Mouse (Mus musculus) T-helper 2 cell (primary cell): ENCODE data around the gene Susd6.

Experiments used
- in situ Hi-C: fragments of 300-600 bp; cut with MboI, MseI; formaldehyde crosslinking; loops from one replicate; pipeline ENCODE4 v1.15.1; 2025; ENCODE audit warnings: high pct_unique_total_duplicates

Gene Susd6

DNA sequence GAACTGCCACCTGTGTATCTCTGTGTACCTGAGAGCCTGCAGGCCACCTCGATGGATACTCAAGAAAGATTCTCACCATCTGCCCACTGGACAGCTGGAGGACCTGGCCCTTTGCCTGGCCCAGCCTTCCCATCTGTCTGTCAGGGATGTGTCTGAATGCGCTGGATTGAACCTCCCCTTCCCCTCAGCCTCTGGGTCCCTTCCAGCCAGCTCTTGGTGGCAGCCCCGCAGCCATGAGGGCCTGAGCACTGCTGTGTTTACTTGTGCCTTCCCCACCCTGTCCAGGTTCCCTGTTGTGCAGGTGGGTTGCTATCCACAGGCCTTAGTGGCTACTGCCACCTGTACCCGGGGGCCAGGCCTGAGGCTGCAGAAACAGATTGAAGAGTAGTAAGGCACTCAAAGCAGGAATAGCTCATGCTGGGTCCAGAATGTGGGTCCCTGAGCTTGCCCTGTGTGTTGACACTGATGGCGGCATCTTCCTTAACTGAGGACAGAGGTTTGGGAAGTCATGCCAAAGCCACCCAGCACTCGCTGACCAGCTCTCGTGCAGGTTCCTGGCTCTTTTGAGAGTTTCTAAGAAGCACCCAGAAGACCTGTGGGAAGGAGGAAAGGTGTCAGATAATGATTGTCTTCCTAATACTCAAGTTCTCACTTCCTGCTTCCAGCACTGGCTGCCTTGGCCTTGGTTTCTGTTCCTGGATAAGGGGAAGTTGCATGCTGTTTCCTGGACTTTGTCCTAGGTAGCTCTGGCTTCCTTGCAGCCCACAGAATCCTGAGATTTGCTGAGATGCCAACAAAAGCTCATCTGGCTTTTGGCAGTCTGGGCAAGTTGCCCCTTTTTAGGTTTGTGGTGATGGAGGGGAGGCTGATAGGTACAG lies 87.1 kb downstream of the Susd6 start:
- in situ Hi-C loops, result no loop called here

DNA sequence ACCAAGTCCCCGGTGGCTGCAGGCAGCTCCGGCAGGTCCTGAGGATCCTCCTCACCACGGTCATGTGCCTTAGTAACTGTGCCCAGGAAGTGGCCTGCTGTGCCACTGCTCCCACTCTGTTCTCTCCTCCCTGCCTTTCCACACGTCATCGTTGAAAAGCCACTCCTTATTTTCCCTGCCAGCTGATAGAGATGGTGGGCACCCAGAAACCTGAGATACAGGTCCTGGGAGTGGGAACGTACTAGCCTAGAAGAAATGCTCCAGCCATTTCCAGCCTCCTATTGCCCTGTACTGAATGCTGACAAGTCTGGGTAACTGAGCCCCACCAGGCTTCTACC lies 87.8 kb downstream of the Susd6 start:
- in situ Hi-C loops, result no loop called here

DNA sequence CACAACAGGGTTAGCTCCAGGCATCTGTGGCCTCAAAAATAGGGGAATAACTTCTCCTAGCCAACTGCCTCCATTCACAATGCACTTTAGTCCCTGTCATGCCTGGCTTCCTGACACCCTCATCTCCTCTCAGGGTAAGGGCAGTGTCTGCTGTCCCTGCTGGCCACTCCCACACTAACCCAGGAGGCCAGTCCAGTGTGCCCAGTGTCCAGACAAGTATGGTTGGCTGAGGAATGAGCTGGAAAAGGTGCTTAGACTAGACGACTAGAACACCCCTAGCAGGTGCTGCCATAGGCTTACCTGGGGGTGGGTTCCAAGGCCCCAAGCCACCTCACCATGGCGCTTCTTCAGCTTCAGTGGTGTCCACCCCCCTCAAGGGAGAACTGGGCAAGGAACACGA lies 88.3 kb downstream of the Susd6 start:
- in situ Hi-C loops, result no loop called here

DNA sequence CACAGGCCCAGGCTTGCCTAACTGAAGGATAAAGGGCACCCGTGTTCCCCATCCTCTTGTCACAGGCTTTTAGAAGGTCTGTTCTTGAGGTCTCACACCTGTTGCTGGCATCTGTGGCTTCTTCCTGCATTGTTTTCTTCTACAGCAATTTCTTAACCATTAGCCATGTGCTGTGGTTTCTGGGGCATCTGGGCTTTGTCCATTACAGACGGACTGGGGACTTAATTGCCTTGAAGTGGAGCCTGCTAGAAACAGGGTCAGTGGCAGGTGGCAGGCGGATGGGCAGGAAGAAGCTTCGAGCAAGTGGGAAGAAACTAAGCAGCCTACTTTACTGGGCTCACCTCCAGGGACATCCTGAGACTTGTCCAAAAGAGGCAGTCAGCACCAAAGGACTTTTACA lies 89.0 kb downstream of the Susd6 start:
- in situ Hi-C loops, result no loop called here

DNA sequence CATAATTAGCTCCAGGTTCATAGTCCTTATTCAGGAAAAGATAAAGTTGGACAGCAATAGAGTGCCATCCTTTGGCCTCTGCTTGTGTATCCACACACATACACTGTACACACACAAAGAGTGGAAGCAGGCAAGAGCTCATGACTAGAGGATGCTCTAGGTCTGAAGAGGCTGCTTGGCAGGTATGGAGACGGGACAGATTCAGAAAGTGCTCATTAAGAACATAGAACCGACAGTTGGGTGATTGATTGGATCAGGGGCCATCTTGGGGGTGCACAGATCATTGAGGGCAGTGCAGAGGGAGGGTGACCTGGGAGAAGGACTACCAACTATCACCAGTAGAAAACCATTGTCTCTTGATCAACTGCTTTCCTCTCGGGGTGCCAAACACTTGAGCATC lies 90.8 kb downstream of the Susd6 start:
- in situ Hi-C loops, result no loop called here

DNA sequence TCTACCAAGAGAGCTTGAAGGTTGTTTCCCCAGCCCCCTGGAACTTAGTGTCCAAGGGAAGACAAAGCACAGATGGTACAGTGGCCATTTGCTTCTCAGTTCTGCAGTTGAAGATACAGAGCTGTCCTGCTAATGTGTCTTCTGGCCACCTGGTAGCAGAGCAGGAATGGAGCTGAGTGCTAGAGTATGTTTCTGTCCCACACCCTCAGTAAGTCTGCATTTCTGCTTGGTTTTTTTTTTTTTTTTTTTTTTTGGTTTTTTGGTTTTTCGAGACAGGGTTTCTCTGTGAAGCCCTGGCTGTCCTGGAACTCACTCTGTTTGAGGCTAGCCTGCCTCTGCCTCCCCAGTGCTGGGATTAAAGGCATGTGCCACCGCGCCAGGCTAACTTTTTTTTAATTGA lies 93.0 kb downstream of the Susd6 start:
- in situ Hi-C loops, result no loop called here

DNA sequence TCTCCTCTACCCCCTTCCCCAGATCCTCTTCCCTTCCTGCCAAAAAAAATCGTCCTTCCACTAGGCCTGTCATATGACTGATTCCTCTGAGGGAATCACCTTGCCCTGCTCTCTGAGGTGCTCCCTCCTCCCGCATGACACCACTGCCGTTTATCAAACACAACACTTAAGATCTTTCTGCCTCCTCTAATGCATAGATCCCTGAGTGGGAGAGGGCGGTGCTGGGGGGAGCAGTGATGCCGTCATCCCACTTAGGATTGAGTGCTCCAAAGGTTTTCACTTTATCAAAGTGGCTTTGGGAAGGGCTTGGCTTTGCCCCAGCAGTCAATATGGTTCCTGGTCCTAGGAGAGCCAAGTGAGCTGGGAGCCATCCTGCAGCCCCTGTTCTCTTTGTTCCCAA lies 93.6 kb downstream of the Susd6 start:
- in situ Hi-C loops, result no loop called here

DNA sequence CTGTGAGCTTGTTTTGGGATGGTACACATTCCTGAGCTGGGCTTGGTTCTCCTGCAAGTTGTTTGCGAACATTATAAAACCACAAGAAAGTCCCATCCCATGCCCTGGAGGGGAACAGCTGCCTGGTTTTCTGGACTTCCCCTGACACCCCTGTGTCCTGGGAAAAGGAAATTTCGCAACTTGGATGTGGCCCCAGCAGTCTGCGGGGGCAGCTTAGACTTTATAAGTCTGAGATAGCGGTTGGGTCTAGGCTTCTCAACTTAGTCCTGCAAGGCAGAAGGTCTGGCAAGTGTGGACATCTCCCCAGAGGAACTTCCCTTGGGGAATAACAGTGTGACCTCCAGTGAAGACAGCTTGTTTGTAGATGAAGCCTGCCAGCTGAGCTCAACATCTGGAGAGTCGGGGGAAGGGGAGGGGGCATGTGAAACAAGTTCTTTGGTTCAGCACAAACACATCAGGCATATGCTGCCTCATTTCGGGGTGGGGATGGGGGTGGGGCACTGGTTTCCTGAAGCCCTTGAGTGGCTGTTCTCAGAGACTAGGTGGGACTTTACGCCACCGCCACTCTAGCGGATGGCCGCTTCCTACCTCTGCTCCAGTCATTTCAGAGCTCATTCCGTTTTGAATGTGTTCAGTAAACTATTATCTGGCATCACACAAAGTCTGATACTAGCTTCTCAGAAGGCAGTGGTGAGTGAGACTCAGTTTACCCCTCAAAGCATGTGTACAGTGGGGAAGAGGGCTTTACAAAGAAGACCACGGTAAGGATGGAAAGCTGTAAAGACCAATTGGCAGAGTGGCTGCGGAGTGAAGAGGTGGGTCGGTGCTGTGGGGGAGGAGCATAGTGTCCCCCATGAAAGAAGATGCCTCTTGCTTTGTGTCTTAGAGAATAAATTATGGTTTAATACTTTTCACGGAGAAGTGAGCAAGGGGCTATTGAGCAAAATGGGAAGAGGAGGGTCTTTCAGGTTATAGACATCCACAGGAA lies 95.3 kb downstream of the Susd6 start:
- in situ Hi-C loops, result no loop called here

DNA sequence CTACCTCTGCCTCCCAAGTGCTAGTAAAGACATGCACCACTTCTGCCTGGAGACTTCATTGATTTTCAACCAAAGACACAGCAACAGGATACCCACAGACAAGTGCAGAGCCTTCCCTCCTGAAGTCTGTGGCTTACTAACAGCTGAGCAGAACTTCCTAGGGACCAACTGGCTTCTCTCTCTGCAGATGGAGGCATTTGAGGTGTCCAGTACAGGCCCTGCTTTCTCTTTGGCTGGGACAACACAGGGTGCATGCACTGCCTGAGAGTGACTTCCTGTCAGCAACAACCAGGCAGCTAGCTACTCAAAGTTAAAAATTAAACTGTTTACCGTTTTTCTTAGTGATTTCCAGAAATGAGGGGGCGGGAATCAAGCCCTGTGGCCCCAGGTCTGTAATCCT lies 96.7 kb downstream of the Susd6 start:
- in situ Hi-C loops, result no loop called here

DNA sequence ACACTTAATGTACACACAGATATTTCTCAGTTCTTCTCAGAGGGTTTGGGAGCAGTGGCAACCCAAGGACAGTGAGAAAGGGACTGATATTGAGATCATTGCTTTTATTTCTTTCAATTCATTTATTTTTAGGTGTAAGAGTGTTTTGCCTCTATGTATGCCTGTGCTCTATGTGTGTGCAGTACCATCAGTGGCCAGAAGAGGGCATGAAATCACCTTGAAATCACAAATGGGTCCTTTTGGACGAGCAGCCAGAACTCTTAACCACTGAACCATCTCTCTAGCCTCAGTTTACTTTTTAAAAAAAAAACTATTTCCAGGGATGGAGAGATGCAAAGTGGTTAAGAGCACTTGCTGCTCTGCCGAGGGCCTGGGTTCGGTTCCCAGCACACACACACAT lies 99.0 kb downstream of the Susd6 start:
- in situ Hi-C loops, result no loop called here

DNA sequence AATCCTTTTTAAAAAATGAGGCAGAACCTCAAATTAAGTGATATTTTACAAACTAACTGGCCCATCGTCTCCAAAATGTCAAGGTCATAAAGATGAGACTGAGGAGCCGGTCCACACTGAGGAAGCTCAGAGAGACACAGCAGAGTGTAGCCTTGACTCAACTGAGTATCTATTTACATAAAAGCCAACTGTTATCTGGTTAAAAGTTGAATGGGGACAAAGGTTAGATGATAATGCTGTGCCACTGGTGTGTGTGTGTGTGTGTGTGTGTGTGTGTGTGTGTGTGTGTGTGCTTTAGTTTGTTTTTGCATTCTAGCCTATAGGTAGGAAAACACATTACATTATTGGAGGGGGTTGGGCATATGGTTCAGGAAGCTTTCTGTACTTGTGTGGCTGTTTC lies 100.8 kb downstream of the Susd6 start:
- in situ Hi-C loops, result no loop called here

DNA sequence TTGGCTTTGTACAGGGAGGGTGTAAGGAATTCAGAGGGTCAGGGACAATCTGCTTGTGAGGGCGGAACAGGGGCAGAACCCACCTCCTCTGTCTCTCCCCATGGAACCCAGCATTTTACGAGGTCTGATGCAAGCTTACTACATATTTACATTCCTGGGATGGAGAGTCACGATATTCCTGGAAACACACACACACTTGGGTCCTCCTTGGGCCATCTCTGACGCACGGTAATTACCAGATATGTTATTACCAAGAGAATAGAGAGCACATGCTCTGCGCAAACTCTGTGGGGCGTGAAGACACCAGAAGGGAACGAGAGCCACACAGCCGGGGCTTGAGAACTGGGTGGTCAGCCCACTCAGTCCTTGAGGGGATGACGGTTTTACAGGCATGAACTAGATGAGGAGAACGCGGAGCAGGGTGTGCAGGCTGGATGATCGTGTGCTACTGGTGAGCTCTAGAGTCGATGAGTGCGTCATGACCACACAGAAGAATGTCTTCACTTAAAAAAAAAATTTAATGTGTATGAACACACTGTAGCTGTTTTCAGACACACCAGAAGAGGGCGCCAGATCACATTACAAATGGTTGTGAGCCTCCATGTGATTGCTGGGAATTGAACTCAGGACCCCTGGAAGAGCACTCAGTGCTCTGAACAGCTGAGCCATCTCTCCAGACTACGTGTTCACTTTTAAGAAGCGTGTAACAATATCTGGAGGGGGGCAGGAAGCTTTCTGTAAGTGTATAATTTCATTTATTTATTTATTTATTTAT lies 103.6 kb downstream of the Susd6 start:
- in situ Hi-C loops, result no loop called here

DNA sequence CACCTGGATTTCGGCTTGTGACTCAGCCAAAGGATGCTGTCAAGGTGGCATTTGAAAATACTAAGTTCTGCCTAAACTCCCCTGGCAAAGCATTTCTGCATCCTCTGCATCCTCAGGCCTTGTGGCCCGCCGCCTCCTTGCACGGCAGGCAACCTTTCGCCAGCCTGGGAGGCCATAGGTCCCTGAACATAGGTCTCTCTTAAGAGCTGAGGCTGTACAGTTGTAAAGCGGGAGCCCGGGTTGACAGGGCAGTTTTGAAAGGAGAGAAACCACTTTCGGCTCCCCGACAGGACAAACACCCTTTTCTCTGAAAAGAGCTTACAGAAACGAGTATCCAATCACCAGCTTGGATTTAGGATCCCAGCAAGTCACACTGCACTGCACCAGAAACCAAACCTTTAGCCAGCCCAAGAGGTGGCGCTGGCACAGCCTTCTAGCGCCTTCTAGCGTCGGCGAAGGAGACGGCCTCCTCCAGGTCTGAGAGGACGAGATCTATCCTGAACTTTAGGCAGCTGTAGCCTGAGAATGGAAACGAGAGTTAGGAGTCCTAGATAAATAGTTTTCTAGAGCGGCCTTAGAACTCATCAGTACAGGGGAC lies 104.8 kb downstream of the Susd6 start:
- in situ Hi-C loops, result no loop called here

DNA sequence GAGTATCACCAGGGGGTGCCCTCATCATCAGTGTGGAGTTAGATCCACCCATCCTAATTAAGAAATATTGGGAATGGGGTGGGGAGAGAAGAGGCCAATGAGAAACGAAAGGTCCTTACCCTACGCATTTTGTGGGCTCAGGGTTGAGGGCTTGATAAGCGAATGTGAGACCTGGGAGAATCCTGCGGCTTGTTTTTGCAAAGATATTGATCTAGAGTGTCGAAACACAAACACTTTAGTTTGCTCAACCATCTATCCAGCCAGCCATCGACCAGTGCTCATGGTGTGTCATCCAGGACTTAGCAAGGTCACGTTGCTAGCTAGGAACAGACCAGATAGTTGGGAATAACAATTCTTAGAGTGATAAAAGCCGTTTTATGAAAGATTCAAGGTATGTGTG lies 119.3 kb downstream of the Susd6 start:
- in situ Hi-C loops, result no loop called here

DNA sequence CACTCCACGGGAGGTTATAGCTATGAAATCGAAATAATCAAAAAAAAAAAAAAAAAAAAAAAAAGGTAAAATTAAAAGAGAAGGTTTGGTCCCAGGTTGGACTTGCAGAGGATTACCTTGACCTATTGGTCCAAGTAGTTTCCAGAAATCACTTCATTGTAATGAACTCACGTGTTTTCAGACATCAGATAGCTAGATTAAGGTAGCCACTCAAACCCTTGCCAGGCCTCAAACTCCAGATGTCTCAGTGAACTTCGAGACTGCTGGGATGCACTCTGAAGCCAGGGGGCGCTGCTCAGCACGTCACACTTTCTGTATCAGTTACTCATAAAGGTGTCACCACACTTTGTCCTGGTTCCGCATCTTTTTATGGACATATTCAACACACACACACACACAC lies 127.5 kb downstream of the Susd6 start:
- in situ Hi-C loops, result no loop called here

DNA sequence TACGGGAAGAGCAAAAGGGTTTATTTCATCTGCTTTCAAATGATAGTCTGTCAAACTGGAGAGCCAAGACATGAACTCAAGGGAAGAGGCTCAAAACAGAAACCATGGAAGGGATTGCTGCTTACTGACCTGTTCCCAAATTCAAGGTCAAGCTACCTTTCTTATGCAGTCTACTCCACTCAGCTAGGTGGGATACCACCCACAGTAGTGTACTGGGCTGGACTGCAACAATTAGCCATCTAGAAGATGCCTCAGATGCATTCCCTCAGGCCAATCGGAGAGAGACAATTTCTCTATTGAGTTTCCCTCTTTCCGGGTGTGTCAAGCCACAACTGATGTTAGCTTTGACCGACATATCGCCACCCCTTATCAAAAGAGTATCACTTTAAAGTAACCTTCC lies 131.0 kb downstream of the Susd6 start:
- in situ Hi-C loops, result no loop called here

DNA sequence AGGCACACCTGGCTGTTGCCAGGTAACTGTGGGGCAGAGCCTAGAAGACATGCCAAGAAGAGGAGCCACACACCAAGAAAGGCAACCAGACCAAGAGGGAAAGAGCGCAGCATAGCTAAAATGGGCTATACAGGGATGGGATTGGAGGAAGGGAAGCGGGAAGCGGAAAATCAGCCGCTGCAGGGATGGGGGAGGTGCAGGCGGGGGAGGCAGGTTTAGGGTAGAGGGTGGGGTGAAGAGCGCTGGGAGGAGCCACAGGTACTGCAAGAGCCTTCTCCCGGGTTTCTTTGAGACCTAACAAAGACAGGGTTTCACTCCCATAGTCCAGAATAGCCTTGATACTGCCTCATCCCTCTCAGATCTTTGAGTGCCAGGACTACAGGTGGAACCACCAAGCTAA lies 132.6 kb downstream of the Susd6 start:
- in situ Hi-C loops, result no loop called here

DNA sequence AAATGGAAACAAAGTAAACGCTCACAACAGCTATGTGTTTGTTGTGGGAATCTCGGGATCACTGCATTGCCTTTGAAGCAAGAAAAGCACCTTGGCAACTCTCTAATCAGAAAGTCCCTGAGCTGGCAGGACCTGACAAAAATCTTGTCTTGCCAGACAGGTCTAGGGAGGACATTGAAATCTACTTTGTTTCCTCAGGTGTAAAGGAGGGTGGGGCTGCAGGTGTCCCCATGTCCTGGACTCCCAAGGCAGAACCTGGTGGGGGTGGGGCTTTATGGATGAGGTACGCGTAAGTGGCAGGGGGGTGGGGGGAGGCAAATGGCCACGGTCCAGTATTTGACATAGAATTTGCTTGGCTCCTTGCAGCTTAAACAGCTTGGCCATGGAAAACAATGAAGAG lies 133.3 kb downstream of the Susd6 start:
- in situ Hi-C loops, result no loop called here

DNA sequence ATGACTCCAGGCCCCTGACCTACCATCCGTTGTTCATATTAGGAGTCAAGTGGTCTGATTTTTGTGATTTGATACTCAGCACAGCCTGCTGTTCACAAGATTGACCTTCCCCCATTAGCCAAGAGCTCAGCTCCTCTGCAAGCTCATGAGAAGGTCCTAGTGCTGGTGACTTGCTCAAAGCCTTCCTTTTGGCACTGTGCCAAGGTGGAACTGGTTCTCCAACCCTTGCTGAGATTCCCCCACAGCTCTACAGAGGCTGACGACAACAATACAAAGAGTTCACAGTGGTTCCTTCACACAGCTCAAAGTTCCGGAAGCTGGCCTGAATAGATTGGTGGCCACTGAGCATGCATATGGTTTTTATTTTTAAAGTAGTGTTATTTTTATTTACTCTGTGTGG lies 133.9 kb downstream of the Susd6 start:
- in situ Hi-C loops, result no loop called here

DNA sequence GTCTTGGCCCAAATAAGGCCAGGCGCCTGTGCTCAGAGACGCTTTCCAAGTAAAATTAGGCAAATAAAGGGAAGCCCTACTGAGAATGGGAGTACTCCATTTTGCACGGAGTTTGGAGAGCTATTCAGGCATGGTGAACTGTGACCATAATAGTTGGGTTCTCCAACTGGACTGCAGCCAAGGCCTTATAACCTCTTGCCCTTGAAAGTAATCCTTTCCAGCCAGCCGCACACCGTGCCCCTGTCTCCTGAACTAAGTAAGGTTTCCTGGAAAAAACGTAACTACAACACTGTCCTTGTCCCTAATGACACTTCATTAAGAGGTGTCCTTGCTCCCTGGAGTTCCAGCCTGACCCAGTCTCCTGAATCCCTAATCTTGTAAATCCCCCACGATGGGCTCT lies 135.6 kb downstream of the Susd6 start:
- in situ Hi-C loops, result no loop called here

DNA sequence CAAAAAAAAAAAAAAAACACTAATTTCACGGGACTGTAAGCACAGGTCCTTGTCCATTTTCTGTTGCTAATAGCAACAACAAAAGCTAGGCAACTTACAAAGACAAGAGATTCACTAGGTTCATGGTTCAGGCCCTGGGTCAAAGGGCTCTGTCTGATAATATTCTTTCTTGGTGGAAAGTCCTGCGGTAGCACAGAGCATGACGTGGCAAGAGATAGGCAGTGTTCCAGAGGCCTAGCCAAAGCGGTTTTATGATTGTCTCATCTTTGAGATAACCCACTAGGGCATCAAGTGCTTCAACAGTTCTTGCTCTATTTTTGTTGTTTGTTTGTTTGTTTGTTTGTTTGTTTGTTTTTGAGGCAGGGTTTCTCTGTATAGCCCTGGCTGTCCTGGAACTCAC lies 136.2 kb downstream of the Susd6 start:
- in situ Hi-C loops, result no loop called here

DNA sequence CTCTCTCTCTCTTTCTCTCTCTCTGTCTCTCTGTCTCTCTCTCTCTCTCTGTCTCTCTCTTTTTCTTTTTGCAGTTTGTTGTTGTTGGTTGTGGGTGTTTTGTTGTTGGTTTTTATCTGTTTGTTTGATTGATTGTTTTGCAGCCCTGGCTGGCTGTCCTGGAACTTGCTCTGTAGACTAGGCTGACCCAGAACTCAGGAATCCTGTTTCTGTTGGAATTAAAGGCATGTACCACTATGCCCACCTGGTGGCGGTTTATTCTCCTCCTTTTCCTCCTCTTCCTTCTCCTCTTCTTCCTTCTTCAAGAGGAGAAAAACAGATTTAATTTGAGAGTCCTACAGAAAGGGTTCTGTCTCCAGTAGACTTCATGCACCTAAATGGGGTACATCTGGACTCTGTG lies 137.2 kb downstream of the Susd6 start:
- in situ Hi-C loops, result no loop called here
